Mouse (Mus musculus) kidney, embryonic 15.5 days (tissue): ENCODE measurements at regions not wholly inside any gene's neighbourhood (a gene's known extent, or its start where the extent isn't known, plus 50 kb on each side); places are given as distances from the start of the nearest gene placed in this dataset.
"Not testable (repeated sequence)": the region's sequence is repeated elsewhere in the genome, so short reads cannot be mapped to it uniquely, and the experiment has no call there.

Source experiments
- ATAC-seq: fragments of 200-750 bp; cut with Nextera tagmentation; replicated peaks from 2 replicates; pipeline ENCODE4 v1.8.0; 2017; ENCODE audit warnings: moderate TSS enrichment; ENCODE audit not compliant: low FRiP score
- H3K27ac ChIP-seq: fragments of 300-500 bp; sonication (generic); 2 replicates; pipeline ENCODE4 v1.5.1; 2015; ENCODE audit warnings: mild to moderate bottlenecking, inconsistent platforms
- H3K27me3 ChIP-seq: fragments of 300-500 bp; sonication (generic); 2 replicates; pipeline ENCODE4 v1.6.1; 2015; ENCODE audit warnings: inconsistent platforms
- H3K36me3 ChIP-seq: fragments of 300-500 bp; sonication (generic); 2 replicates; pipeline ENCODE4 v1.6.1; 2015; ENCODE audit warnings: inconsistent platforms
- H3K4me1 ChIP-seq: fragments of 300-500 bp; sonication (generic); 2 replicates; pipeline ENCODE4 v1.6.1; 2015; ENCODE audit warnings: inconsistent platforms
- H3K4me2 ChIP-seq: fragments of 300-500 bp; sonication (generic); 2 replicates; pipeline ENCODE4 v1.6.1; 2015; ENCODE audit warnings: moderate library complexity, mild to moderate bottlenecking, inconsistent platforms
- H3K4me3 ChIP-seq: fragments of 300-500 bp; sonication (generic); replicated peaks from 2 replicates; pipeline ENCODE4 v1.5.1; 2015; ENCODE audit warnings: mild to moderate bottlenecking, inconsistent platforms
- H3K9ac ChIP-seq: fragments of 300-500 bp; sonication (generic); 2 replicates; pipeline ENCODE4 v1.6.1; 2015; ENCODE audit warnings: mild to moderate bottlenecking, inconsistent platforms
- H3K9me3 ChIP-seq: fragments of 300-500 bp; sonication (generic); replicated peaks from 2 replicates; pipeline ENCODE4 v1.6.1; 2016; ENCODE audit warnings: inconsistent platforms
- WGBS: fragments of 180-500 bp; shearing (Covaris S2); methylation state at CpG from one replicate; pipeline ENCODE4 v1.1.7; 2015; ENCODE audit warnings: mixed read lengths; 5-methylcytosine and 5-hydroxymethylcytosine counted together

- no peaks in the 10 kb centered on the region for H3K9me3 ChIP-seq
- no peaks in the 10 kb centered on the region for H3K27me3 ChIP-seq
- no peaks in the 10 kb centered on the region for H3K36me3 ChIP-seq
- ATAC-seq, result no peak
- no peak overlapping the region for H3K4me2 ChIP-seq
- no peaks in the 10 kb centered on the region for H3K4me1 ChIP-seq
- 54% methylated on average over 4 of the region's 4 CpGs for WGBS
- H3K27ac ChIP-seq, result no peak overlapping the region
- H3K9ac ChIP-seq, result no peak overlapping the region
- no peak overlapping the region for H3K4me3 ChIP-seq
Measured at GRCm38 (mm10) chr7:116620381-116620780, 116.2 kb downstream of the Nucb2 start.

- WGBS, result 67% methylated on average over 3 of the region's 3 CpGs
- Histone ChIP-seq H3K4me3 (no peak overlapping the region), H3K27ac (no peak overlapping the region), H3K4me1 (no peaks in the 10 kb centered on the region), H3K4me2 (no peak overlapping the region), H3K9me3 (no peaks in the 10 kb centered on the region), H3K36me3 (no peaks in the 10 kb centered on the region), H3K9ac (no peak overlapping the region), H3K27me3 (no peaks in the 10 kb centered on the region)
- ATAC-seq, result no peak
Measured at GRCm38 (mm10) chr7:116633210-116633609, 129.0 kb downstream of the Nucb2 start.

- no peaks in the 10 kb centered on the region for H3K27me3 ChIP-seq
- no peaks in the 10 kb centered on the region for H3K4me1 ChIP-seq
- H3K36me3 ChIP-seq, result no peaks in the 10 kb centered on the region
- H3K4me3 ChIP-seq, result no peak overlapping the region
- no peak overlapping the region for H3K9ac ChIP-seq
- H3K27ac ChIP-seq, result no peak overlapping the region
- no peaks in the 10 kb centered on the region for H3K9me3 ChIP-seq
- H3K4me2 ChIP-seq, result no peak overlapping the region
- ATAC-seq, result 0 out of 2 replicates have a peak, but pooled peaks have one; percentile 52
- WGBS, result 56% methylated on average over 10 of the region's 10 CpGs
Measured at GRCm38 (mm10) chr7:116644902-116645650, 140.9 kb downstream of the Nucb2 start.

GRCm38 (mm10) chr7:116654466-116654865 lies 150.3 kb downstream of the Nucb2 start:
- no peaks in the 10 kb centered on the region for H3K27me3 ChIP-seq
- no peak overlapping the region for H3K4me3 ChIP-seq
- no peaks in the 10 kb centered on the region for H3K36me3 ChIP-seq
- ATAC-seq, result 0 out of 2 replicates have a peak, but pooled peaks have one; percentile 18
- no peaks in the 10 kb centered on the region for H3K9me3 ChIP-seq
- 61% methylated on average over 10 of the region's 10 CpGs for WGBS
- no peak overlapping the region for H3K4me2 ChIP-seq
- no peak overlapping the region for H3K27ac ChIP-seq
- H3K9ac ChIP-seq, result no peak overlapping the region
- H3K4me1 ChIP-seq, result peaks cover 3% of the 10 kb centered on the region; the same call in 1 of the 2 replicates

- H3K4me3 ChIP-seq, ATAC-seq, H3K9ac ChIP-seq, H3K27ac ChIP-seq, H3K4me1 ChIP-seq, H3K4me2 ChIP-seq, H3K9me3 ChIP-seq, H3K36me3 ChIP-seq, H3K27me3 ChIP-seq: not testable (repeated sequence)
- WGBS, result 91% methylated on average over 6 of the region's 6 CpGs
Measured at GRCm38 (mm10) chr7:116657040-116657439, 152.9 kb downstream of the Nucb2 start.

GRCm38 (mm10) chr7:116665581-116665980 lies 161.4 kb downstream of the Nucb2 start:
- Histone ChIP-seq H3K27ac (no peak overlapping the region), H3K9ac (no peak overlapping the region), H3K9me3 (no peaks in the 10 kb centered on the region), H3K36me3 (no peaks in the 10 kb centered on the region), H3K27me3 (no peaks in the 10 kb centered on the region), H3K4me3 (no peak overlapping the region), H3K4me1 (0 out of 2 replicates have a peak, but pooled peaks cover 3% of the 10 kb centered on the region), H3K4me2 (no peak overlapping the region)
- ATAC-seq, result no peak
- WGBS, result 90% methylated on average over 15 of the region's 15 CpGs

- no peak for ATAC-seq
- H3K4me2 ChIP-seq, result 0 out of 2 replicates have a peak overlapping the region, but pooled peaks have one; percentile 27
- WGBS, result 37% methylated on average over 16 of the region's 16 CpGs
Measured at GRCm38 (mm10) chr7:116674199-116675019, 170.2 kb downstream of the Nucb2 start.

GRCm38 (mm10) chr7:116676696-116677095 lies 172.5 kb downstream of the Nucb2 start:
- ATAC-seq, result no peak
- Histone ChIP-seq H3K27me3 (no peaks in the 10 kb centered on the region), H3K36me3 (no peaks in the 10 kb centered on the region), H3K9me3 (no peaks in the 10 kb centered on the region), H3K4me2 (no peak overlapping the region), H3K4me1 (peaks cover 22% of the 10 kb centered on the region), H3K9ac (no peak overlapping the region), H3K27ac (no peak overlapping the region), H3K4me3 (no peak overlapping the region)
- WGBS, result 85% methylated on average over 1 of the region's 1 CpGs

More at GRCm38 (mm10) chr7:116674199-116675019, 170.2 kb downstream of the Nucb2 start:
- no peak overlapping the region for H3K27ac ChIP-seq
- H3K36me3 ChIP-seq, result no peaks in the 10 kb centered on the region
- H3K9ac ChIP-seq, result no peak overlapping the region
- peaks cover 9% of the 10 kb centered on the region for H3K4me1 ChIP-seq
- H3K4me3 ChIP-seq, result no peak overlapping the region
- no peaks in the 10 kb centered on the region for H3K9me3 ChIP-seq
- H3K27me3 ChIP-seq, result no peaks in the 10 kb centered on the region

- H3K9me3 ChIP-seq, result no peaks in the 10 kb centered on the region
- no peaks in the 10 kb centered on the region for H3K36me3 ChIP-seq
- H3K4me3 ChIP-seq, result no peak overlapping the region
- no peak overlapping the region for H3K27ac ChIP-seq
- H3K27me3 ChIP-seq, result no peaks in the 10 kb centered on the region
- WGBS, result 87% methylated on average over 4 of the region's 4 CpGs
- H3K4me1 ChIP-seq, result peaks cover 19% of the 10 kb centered on the region
- no peak overlapping the region for H3K9ac ChIP-seq
- H3K4me2 ChIP-seq, result no peak overlapping the region
- ATAC-seq, result no peak
Measured at GRCm38 (mm10) chr7:116679195-116679594, 175.0 kb downstream of the Nucb2 start.

GRCm38 (mm10) chr7:116680523-116680922 lies 176.4 kb downstream of the Nucb2 start:
- Histone ChIP-seq H3K9me3 (no peaks in the 10 kb centered on the region), H3K4me2 (no peak overlapping the region), H3K27ac (no peak overlapping the region), H3K4me1 (peaks cover 13% of the 10 kb centered on the region), H3K36me3 (no peaks in the 10 kb centered on the region), H3K9ac (no peak overlapping the region), H3K27me3 (no peaks in the 10 kb centered on the region), H3K4me3 (no peak overlapping the region)
- 74% methylated on average over 3 of the region's 3 CpGs for WGBS
- 0 out of 2 replicates have a peak, but pooled peaks have one; percentile 43 for ATAC-seq

- peaks cover 13% of the 10 kb centered on the region for H3K4me1 ChIP-seq
- WGBS, result 6% methylated on average over 8 of the region's 8 CpGs
- H3K27me3 ChIP-seq, result no peaks in the 10 kb centered on the region
- H3K36me3 ChIP-seq, result no peaks in the 10 kb centered on the region
- ATAC-seq, result peak; percentile 52; the same call in 1 of the 2 replicates
- no peak overlapping the region for H3K4me3 ChIP-seq
- H3K27ac ChIP-seq, result no peak overlapping the region
- no peak overlapping the region for H3K4me2 ChIP-seq
- H3K9me3 ChIP-seq, result no peaks in the 10 kb centered on the region
- H3K9ac ChIP-seq, result no peak overlapping the region
Measured at GRCm38 (mm10) chr7:116681268-116681667, 177.1 kb downstream of the Nucb2 start.

GRCm38 (mm10) chr7:116700409-116700808 lies 196.2 kb downstream of the Nucb2 start:
- peaks cover under 1% of the 10 kb centered on the region; the same call in 1 of the 2 replicates for H3K9me3 ChIP-seq
- no peak overlapping the region for H3K4me3 ChIP-seq
- no peak overlapping the region for H3K27ac ChIP-seq
- H3K36me3 ChIP-seq, result no peaks in the 10 kb centered on the region
- no peak for ATAC-seq
- H3K4me1 ChIP-seq, result peaks cover 5% of the 10 kb centered on the region
- no peaks in the 10 kb centered on the region for H3K27me3 ChIP-seq
- no peak overlapping the region for H3K9ac ChIP-seq
- H3K4me2 ChIP-seq, result no peak overlapping the region
- WGBS, result 76% methylated on average over 2 of the region's 2 CpGs
